Mouse (Mus musculus) thymus, adult 2 months (tissue): ENCODE results near the gene Dusp10.

Experiments used
- CTCF ChIP-seq: fragments of 200-500 bp; IDR thresholded peaks from 2 replicates; pipeline ENCODE4 v1.5.1; 2012; ENCODE audit warnings: mild to moderate bottlenecking, control low read depth, low read length, moderate library complexity, borderline replicate concordance; ENCODE audit not compliant: control insufficient read depth, poor library complexity, insufficient read depth; ENCODE audit errors: extremely low read depth
- POLR2A ChIP-seq: fragments of 200-500 bp; IDR thresholded peaks from 2 replicates; pipeline ENCODE4 v1.6.1; 2012; ENCODE audit warnings: mild to moderate bottlenecking, low read length, control low read depth, moderate library complexity; ENCODE audit not compliant: control insufficient read depth, poor library complexity, insufficient read depth; ENCODE audit errors: extremely low read depth

DNA sequence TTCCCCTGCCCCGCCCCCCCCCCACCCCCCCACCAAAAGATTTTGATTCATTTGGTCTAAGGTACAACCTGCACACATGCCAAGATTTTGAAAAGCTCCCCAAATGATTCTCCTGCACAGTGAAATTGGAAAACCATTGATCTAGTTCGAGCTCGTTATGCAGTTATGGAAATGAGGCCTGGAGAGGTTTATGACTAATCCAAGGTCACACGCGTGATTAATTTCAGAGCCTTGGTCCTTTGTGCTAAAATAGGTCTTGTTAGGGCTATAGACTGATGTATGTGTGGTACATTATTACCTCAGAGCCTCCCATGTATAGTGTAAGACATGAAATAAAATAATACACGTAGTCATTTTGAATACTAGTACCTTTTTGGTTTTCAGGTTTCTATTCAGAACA is 30.3 kb downstream of the Dusp10 start:
- no peak for TF ChIP-seq POLR2A
- TF ChIP-seq CTCF: no peak
